Mouse (Mus musculus): ENCODE data around the gene Sugp1.
A peak's percentile ranks its signal among the peaks of the same experiment; 100 is the strongest.
"Not testable (repeated sequence)": the region's sequence is repeated elsewhere in the genome, so short reads cannot be mapped to it uniquely, and the experiment has no call there.

The Sugp1 gene

GRCm38 (mm10) chr8:70043996-70044395 is 1.4 kb downstream of the Sugp1 start:
- no peak for DNase-seq (ENCODE audit: low read depth, low spot score)

GRCm38 (mm10) chr8:70049662-70050061 is 7.0 kb downstream of the Sugp1 start:
- DNase-seq (ENCODE audit: low read depth, low spot score): no peak

GRCm38 (mm10) chr8:70050434-70050833 is 7.8 kb downstream of the Sugp1 start:
- DNase-seq (ENCODE audit: low read depth, low spot score): not testable (repeated sequence)

GRCm38 (mm10) chr8:70057721-70058120 is 15.1 kb downstream of the Sugp1 start:
- no peak for DNase-seq (ENCODE audit: low read depth, low spot score)

GRCm38 (mm10) chr8:70071836-70072440 is 29.3 kb downstream of the Sugp1 start:
- no peak for DNase-seq (ENCODE audit: low read depth, low spot score)

GRCm38 (mm10) chr8:70072441-70073069 is 29.9 kb downstream of the Sugp1 start, which contains the start of gene Tm6sf2:
Gene Tm6sf2, plus strand, starts transcription at chr8:70072924.
- no peak for DNase-seq (ENCODE audit: low read depth, low spot score)

- no peak for DNase-seq (ENCODE audit: low read depth, low spot score)
Measured at GRCm38 (mm10) chr8:70073120-70073519, 30.5 kb downstream of the Sugp1 start.

GRCm38 (mm10) chr8:70073682-70074081 is 31.1 kb downstream of the Sugp1 start:
- DNase-seq (ENCODE audit: low read depth, low spot score): no peak

GRCm38 (mm10) chr8:70081976-70082375 is 39.4 kb downstream of the Sugp1 start:
- DNase-seq (ENCODE audit: low read depth, low spot score): no peak

GRCm38 (mm10) chr8:70083285-70083684 is 40.7 kb downstream of the Sugp1 start, which contains the start of gene Hapln4:
Gene Hapln4, plus strand, starts transcription at chr8:70083457.
- no peak for DNase-seq (ENCODE audit: low read depth, low spot score)

- DNase-seq (ENCODE audit: low read depth, low spot score): no peak
Measured at GRCm38 (mm10) chr8:70084191-70085065, 41.8 kb downstream of the Sugp1 start.

- no peak for DNase-seq (ENCODE audit: low read depth, low spot score)
Measured at GRCm38 (mm10) chr8:70086151-70086550, 43.5 kb downstream of the Sugp1 start.

GRCm38 (mm10) chr8:70087237-70087636 is 44.6 kb downstream of the Sugp1 start:
- DNase-seq (ENCODE audit: low read depth, low spot score): no peak

GRCm38 (mm10) chr8:70087836-70088650 is 45.4 kb downstream of the Sugp1 start:
- DNase-seq (ENCODE audit: low read depth, low spot score): no peak

GRCm38 (mm10) chr8:70089296-70089960 is 46.8 kb downstream of the Sugp1 start:
- DNase-seq (ENCODE audit: low read depth, low spot score): no peak

- no peak for DNase-seq (ENCODE audit: low read depth, low spot score)
Measured at GRCm38 (mm10) chr8:70092786-70093185, 50.2 kb downstream of the Sugp1 start.

- no peak for DNase-seq (ENCODE audit: low read depth, low spot score)
Measured at GRCm38 (mm10) chr8:70099276-70099675, 56.7 kb downstream of the Sugp1 start.

GRCm38 (mm10) chr8:70100241-70100640 is 57.6 kb downstream of the Sugp1 start:
- no peak for DNase-seq (ENCODE audit: low read depth, low spot score)

GRCm38 (mm10) chr8:70104506-70104905 is 61.9 kb downstream of the Sugp1 start:
- DNase-seq (ENCODE audit: low read depth, low spot score): peak; percentile 78

- no peak for DNase-seq (ENCODE audit: low read depth, low spot score)
Measured at GRCm38 (mm10) chr8:70104922-70105321, 62.3 kb downstream of the Sugp1 start.

- DNase-seq (ENCODE audit: low read depth, low spot score): peak; percentile 88
Measured at GRCm38 (mm10) chr8:70110451-70110850, 67.8 kb downstream of the Sugp1 start.

All from A20 (cell line).